Mouse (Mus musculus) heart, embryonic 13.5 days (tissue): Measurements from ENCODE around the gene Zfp607a. TPM values are rescaled to one million over a fixed set of nuclear protein-coding genes. Genes with fewer than 3 reads are reported as not detected.

Experiments
- ATAC-seq: fragments of 200-750 bp; cut with Nextera tagmentation; 2 replicates; pipeline ENCODE4 v1.8.0; 2017; ENCODE audit warnings: moderate TSS enrichment; ENCODE audit not compliant: insufficient number of reproducible peaks, low FRiP score, low TSS enrichment; ENCODE audit errors: extremely low read depth
- H3K27ac ChIP-seq: fragments of 300-500 bp; sonication (generic); replicated peaks from 2 replicates; pipeline ENCODE4 v1.5.1; 2015; ENCODE audit warnings: moderate library complexity, mild to moderate bottlenecking, inconsistent platforms
- H3K27me3 ChIP-seq: fragments of 300-500 bp; sonication (generic); replicated peaks from 2 replicates; pipeline ENCODE4 v1.6.1; 2015; ENCODE audit warnings: mild to moderate bottlenecking, inconsistent platforms
- H3K36me3 ChIP-seq: fragments of 300-500 bp; sonication (generic); 2 replicates; pipeline ENCODE4 v1.6.1; 2015; ENCODE audit warnings: mild to moderate bottlenecking, inconsistent platforms
- H3K4me1 ChIP-seq: fragments of 300-500 bp; sonication (generic); 2 replicates; pipeline ENCODE4 v1.6.1; 2015; ENCODE audit warnings: inconsistent platforms
- H3K4me2 ChIP-seq: fragments of 300-500 bp; sonication (generic); 2 replicates; pipeline ENCODE4 v1.6.1; 2015; ENCODE audit warnings: inconsistent platforms, mild to moderate bottlenecking, moderate library complexity
- H3K4me3 ChIP-seq: fragments of 300-500 bp; sonication (generic); 2 replicates; pipeline ENCODE4 v1.5.1; 2015; ENCODE audit warnings: moderate library complexity, mild to moderate bottlenecking, inconsistent platforms
- H3K9ac ChIP-seq: fragments of 300-500 bp; sonication (generic); 2 replicates; pipeline ENCODE4 v1.6.1; 2015; ENCODE audit warnings: inconsistent platforms, mild to moderate bottlenecking, moderate library complexity
- H3K9me3 ChIP-seq: fragments of 300-500 bp; sonication (generic); 2 replicates; pipeline ENCODE4 v1.6.1; 2016; ENCODE audit warnings: inconsistent platforms
- WGBS: fragments of 180-500 bp; shearing (Covaris S2); methylation state at CpG from one replicate; pipeline ENCODE4 v1.1.7; 2015; ENCODE audit warnings: mixed read lengths; 5-methylcytosine and 5-hydroxymethylcytosine counted together
- polyA plus RNA-seq: library from polyadenylated mRNA; unstranded; fragments of >200 nt; fragmentation: Nextera tagmentation; extraction: Ambion mirVana; gene quantifications from 2 replicates; pipeline ENCODE4 v1.2.1, GENCODE M21; 2015

Zfp607a gene
- polyA plus RNA-seq, result 3.5 and 3.8 TPM in 2 replicates

DNA sequence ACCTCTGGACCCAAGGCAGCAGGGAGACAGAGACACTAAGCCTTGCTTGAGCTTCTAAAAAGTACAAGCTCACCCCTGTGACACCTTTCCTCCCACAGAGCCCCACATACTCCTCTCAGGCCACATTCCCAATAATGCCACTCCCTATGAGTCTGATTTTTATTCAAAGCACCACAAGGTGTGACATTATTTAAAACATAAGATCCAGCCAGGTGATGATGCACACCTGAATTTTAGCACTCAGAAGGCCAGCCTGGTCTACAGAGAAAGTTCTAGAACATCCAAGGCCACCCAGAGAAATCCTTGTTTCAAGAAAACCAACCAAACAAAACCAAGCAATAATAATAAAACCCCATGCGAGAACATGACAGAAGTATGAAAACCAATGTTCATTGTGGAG is at the start of gene Zfp607a:
Zfp607a (plus strand) TSS at position 301 of the 400 bp plus-strand sequence.
- 89% methylated on average over 1 of the region's 1 CpGs for WGBS
- ATAC-seq, result no peak
- H3K4me3 ChIP-seq, result no peak within 1 kb of the TSS
- H3K4me1 ChIP-seq, result peaks cover 17% of the 10 kb centered on the region
- no peak within 1 kb of the TSS for H3K9ac ChIP-seq
- H3K27ac ChIP-seq, result no peak within 1 kb of the TSS
- no peaks in the 10 kb centered on the region for H3K9me3 ChIP-seq
- H3K36me3 ChIP-seq, result peaks cover 35% of the 10 kb centered on the region
- H3K4me2 ChIP-seq, result no peak within 1 kb of the TSS
- H3K27me3 ChIP-seq, result no peaks in the 10 kb centered on the region

DNA sequence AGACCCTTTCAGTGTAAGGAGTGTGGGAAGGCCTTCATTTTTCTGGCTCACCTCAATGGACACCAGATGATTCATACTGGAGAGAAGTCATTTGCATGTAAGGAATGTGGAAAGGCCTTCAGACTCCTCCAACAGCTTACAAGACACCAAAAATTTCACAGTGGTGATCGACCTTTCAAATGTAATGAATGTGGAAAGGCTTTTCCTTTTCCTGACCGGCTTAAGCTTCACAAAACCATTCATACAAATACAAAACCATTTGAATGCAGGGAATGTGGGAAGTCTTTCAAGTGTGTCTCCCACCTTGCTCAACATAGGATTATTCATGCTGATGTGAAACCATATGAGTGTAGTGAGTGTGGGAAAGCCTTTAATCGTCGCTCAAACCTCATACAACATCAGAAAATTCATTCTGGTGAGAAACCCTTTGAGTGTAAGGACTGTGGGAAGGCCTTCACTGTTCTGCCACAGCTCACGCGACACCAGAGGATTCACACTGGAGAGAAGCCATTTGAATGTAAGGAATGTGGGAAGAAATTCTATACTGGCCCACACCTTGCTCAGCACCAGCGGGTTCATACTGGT is 38.7 kb upstream of the Zfp607a start:
- no peak overlapping the region for H3K27ac ChIP-seq
- no peaks in the 10 kb centered on the region for H3K9me3 ChIP-seq
- H3K36me3 ChIP-seq, result peaks cover 64% of the 10 kb centered on the region
- H3K4me1 ChIP-seq, result no peaks in the 10 kb centered on the region; the same call in 1 of the 2 replicates
- no peak overlapping the region for H3K9ac ChIP-seq
- no peak for ATAC-seq
- 88% methylated on average over 7 of the region's 7 CpGs for WGBS
- no peaks in the 10 kb centered on the region for H3K27me3 ChIP-seq
- H3K4me3 ChIP-seq, result no peak overlapping the region
- no peak overlapping the region for H3K4me2 ChIP-seq

DNA sequence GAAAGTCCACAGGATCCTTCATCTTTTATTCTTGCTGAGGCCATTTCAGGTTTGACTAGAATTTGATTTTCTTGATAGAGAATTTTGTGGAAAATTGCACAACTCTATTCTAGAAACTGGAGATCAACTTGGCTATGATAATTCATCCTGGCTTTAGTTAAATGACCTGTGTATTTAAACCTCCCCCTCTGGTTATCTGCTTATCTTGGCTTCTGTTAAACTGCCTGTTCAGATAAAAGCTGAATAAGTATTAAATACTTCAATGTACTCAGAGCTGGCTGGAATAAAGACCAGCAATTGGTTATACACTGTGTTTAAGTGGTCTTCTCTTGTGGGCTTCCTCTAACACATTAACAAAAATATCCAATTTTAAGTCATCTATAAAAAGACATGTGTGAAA is 34.7 kb upstream of the Zfp607a start:
- Histone ChIP-seq H3K27me3 (no peaks in the 10 kb centered on the region), H3K27ac (no peak overlapping the region), H3K4me1 (no peaks in the 10 kb centered on the region; the same call in 1 of the 2 replicates), H3K36me3 (peaks cover 36% of the 10 kb centered on the region), H3K4me2 (no peak overlapping the region), H3K9me3 (peaks cover 8% of the 10 kb centered on the region; the same call in 1 of the 2 replicates), H3K4me3 (no peak overlapping the region), H3K9ac (no peak overlapping the region)
- no peak for ATAC-seq

DNA sequence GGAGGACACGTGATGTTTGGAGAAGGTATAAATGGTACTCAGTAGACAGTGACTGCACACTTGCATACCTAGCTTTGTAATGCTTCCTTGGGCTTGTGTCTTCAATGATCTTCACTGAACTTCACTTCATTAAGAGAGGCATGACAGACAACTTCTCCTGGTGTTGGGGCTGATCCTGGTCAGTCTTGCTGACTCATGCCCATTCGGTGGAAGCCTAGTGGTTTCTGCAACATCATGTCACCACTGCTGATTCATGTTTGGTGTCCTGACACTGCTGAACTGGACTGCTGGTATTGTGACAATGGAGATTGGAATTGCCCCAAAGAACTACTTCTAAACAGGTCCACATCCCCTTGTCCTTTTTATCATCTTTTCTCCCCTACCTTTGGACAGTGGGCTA is 23.2 kb upstream of the Zfp607a start:
- no peak overlapping the region for H3K4me3 ChIP-seq
- 0 out of 2 replicates have a peak, but pooled peaks have one; percentile 57 for ATAC-seq
- H3K9me3 ChIP-seq, result no peaks in the 10 kb centered on the region
- H3K36me3 ChIP-seq, result no peaks in the 10 kb centered on the region
- 0 out of 2 replicates have a peak, but pooled peaks cover 3% of the 10 kb centered on the region for H3K27me3 ChIP-seq
- H3K9ac ChIP-seq, result no peak overlapping the region
- 57% methylated on average over 2 of the region's 2 CpGs for WGBS
- H3K4me1 ChIP-seq, result peaks cover 3% of the 10 kb centered on the region
- no peak overlapping the region for H3K27ac ChIP-seq
- H3K4me2 ChIP-seq, result no peak overlapping the region

DNA sequence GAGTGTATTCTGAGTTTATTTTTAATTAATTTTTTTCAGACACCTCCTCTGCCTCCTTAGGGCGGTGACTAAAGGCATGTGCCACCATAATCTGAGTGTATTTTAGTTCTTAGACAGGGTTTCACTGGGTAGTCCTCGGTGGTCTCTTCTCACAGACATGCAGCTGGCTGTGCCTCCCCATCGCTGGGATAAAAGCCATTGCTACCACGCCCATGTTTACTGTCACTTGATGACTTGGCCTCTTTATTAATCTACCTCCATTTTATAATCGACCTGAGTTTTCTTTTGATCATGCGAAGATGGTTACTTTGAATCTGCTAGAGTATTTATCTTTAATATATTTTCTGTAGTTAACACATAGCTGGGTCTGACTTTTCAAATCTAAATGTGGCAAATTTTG is 19.4 kb upstream of the Zfp607a start:
- Histone ChIP-seq H3K27me3 (no peaks in the 10 kb centered on the region), H3K4me2 (peak overlapping the region; percentile 72), H3K27ac (peak overlapping the region; percentile 84), H3K9ac (peak overlapping the region; percentile 85), H3K4me1 (peaks cover 6% of the 10 kb centered on the region), H3K4me3 (peak overlapping the region; percentile 66), H3K36me3 (0 out of 2 replicates have a peak, but pooled peaks cover 3% of the 10 kb centered on the region), H3K9me3 (0 out of 2 replicates have a peak, but pooled peaks cover 4% of the 10 kb centered on the region)
- ATAC-seq, result no peak
- 28% methylated on average over 6 of the region's 6 CpGs for WGBS

DNA sequence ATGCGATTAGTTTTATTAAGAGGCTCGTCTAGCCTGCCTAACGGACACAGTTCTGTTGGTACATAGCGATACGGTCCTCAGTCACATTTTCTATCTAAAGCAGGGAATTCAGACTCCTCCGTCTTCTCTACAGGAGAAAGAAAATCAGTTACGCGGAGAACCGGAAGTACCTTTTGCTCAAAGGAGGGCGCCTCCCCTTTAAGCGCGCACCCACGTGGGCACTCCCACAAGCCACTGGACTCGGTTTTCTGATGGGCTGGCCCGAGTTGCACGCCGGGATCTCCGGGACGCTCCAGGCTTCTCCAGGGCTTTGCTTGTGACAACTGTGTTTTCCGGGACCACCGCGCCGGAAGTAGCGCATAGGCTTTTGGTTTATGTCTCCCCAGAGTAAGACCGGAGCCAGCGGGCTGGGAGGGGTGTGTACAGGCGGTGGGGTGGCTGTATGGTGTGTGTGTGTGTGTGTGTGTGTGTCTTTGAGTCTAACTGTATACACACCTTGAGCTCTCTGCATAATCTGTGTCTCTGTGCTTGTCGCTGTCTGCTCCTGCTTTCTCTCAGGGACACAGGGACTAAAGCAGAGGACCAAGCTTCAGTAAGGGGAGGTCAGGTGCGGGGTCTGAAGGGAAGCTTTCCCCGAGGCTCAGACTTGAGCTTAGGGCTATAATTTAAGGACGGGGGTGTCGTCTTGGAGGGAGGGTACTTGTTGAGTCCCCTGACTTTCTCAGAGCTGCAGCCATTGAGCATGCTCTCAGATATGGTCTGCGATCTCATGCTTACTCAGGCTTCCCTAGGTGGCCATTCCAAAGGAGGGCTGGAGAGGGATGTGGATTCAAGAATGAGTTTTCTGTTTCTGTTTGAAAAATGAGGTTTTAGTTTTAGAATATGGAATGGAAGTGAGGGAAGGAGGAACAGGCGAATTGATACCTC is 18.7 kb upstream of the Zfp607a start, which contains the start of gene Zfp59:
Zfp59 (plus strand) TSS at position 285 of the 927 bp plus-strand sequence.
- 3% methylated on average over 34 of the region's 34 CpGs for WGBS
- Histone ChIP-seq H3K9ac (peak within 1 kb of the TSS; percentile 85), H3K27me3 (no peaks in the 10 kb centered on the region), H3K36me3 (0 out of 2 replicates have a peak, but pooled peaks cover 3% of the 10 kb centered on the region), H3K4me3 (peak within 1 kb of the TSS; percentile 66), H3K27ac (peak within 1 kb of the TSS; percentile 84), H3K9me3 (0 out of 2 replicates have a peak, but pooled peaks cover 4% of the 10 kb centered on the region), H3K4me2 (peak within 1 kb of the TSS; percentile 72), H3K4me1 (peaks cover 6% of the 10 kb centered on the region)
- peak; percentile 88 for ATAC-seq

DNA sequence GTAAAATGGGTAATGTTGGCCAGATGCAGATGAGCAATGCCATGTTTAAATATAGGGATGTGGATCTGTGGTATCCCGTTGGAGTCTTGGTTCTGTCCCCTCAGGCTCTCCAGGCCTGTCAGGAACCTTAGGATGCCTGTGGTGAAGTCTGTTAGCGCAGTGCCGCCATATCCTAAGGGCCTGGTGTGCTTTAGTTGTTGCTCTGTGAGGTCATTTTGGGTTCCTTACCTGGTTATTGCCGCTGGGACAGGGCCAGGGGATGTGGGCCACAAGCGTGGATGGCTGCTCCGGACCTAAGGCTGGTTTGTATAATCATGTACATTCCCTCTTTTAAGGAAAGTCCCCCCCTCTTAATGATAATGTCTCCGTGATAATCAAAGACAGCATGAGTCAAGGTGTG is 17.7 kb upstream of the Zfp607a start:
- Histone ChIP-seq H3K4me2 (peak overlapping the region; percentile 72), H3K4me3 (peak overlapping the region; percentile 66; the same call in 1 of the 2 replicates), H3K4me1 (peaks cover 6% of the 10 kb centered on the region), H3K9me3 (0 out of 2 replicates have a peak, but pooled peaks cover 4% of the 10 kb centered on the region), H3K36me3 (peaks cover 7% of the 10 kb centered on the region), H3K27ac (no peak overlapping the region), H3K27me3 (no peaks in the 10 kb centered on the region), H3K9ac (no peak overlapping the region; the same call in 1 of the 2 replicates)
- no peak for ATAC-seq
- WGBS, result 86% methylated on average over 7 of the region's 7 CpGs

DNA sequence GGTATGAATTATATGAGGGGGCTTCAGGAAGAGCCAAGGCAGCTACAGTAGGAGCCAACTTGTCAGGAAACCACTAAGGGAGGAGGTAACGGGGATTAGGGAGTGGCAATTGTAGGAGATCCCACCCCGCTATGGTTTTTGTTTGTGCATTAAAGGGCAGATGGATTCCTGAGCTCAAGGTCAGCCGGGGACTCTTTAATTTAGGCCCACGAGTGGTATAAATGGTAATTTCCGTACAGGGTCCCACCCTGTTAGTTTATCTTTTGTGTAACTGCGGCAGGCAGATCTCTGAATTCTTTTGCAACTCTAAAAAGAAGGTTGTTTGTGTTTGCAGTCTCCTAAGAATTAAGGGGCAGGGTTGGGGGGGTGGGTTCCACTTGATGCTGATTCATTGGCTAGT is 17.2 kb upstream of the Zfp607a start:
- H3K36me3 ChIP-seq, result peaks cover 12% of the 10 kb centered on the region
- 77% methylated on average over 6 of the region's 6 CpGs for WGBS
- H3K9ac ChIP-seq, result no peak overlapping the region
- H3K4me1 ChIP-seq, result peaks cover 6% of the 10 kb centered on the region
- no peak overlapping the region for H3K27ac ChIP-seq
- no peak for ATAC-seq
- H3K4me2 ChIP-seq, result no peak overlapping the region
- H3K9me3 ChIP-seq, result 0 out of 2 replicates have a peak, but pooled peaks cover 4% of the 10 kb centered on the region
- H3K27me3 ChIP-seq, result no peaks in the 10 kb centered on the region
- no peak overlapping the region for H3K4me3 ChIP-seq

DNA sequence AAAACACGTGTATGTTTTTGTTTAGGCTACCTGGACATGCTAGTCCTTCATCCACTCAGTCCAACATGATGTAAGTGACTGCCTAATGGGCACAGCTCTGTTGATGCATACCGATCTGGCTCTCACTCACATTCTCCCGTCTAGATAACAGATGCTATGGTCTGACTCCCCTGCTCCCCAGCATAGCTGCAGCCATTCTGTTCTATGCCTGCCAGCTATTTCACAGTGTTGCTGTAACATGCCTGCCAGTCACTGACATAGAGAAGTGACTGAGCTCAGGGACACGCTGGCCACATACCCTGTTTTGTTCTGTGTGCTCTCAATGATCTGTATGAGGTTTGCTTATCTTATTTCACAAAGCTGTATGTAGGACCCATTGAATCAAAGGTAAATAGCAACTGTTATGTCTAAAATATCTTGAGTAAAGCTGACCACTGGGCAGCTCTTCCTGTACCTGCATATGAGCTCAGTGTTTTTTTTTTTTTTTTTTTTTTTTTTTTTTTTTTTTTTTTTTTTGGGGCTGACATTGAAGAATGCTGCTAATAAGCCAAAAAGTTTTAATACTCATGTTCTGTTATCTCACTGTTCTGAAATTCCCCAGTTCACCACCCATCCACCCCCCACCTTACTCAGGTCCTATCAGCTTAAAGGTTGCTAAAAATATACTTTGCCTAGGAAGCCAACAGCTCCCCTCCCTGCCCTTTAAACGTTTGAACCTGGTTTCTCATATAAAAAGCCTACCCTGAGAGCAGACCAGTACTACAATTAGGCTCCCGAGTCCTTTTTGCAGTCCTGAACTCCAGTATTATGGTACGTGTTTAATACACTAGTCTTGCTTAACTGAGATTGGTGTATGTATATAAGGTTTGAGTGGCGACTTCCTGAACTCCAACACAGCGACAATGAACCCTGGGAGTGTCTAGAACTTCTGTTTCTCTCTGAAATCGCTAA is 2.2 kb downstream of the Zfp607a start:
- H3K36me3 ChIP-seq, result peaks cover 28% of the 10 kb centered on the region
- H3K4me1 ChIP-seq, result peaks cover 17% of the 10 kb centered on the region
- H3K4me3 ChIP-seq, result peak overlapping the region; percentile 73
- H3K9me3 ChIP-seq, result no peaks in the 10 kb centered on the region
- peak overlapping the region; percentile 89 for H3K9ac ChIP-seq
- H3K27me3 ChIP-seq, result no peaks in the 10 kb centered on the region
- WGBS, result 13% methylated on average over 10 of the region's 10 CpGs
- no peak; the same call in 1 of the 2 replicates for ATAC-seq
- peak overlapping the region; percentile 88 for H3K27ac ChIP-seq
- H3K4me2 ChIP-seq, result peak overlapping the region; percentile 85

DNA sequence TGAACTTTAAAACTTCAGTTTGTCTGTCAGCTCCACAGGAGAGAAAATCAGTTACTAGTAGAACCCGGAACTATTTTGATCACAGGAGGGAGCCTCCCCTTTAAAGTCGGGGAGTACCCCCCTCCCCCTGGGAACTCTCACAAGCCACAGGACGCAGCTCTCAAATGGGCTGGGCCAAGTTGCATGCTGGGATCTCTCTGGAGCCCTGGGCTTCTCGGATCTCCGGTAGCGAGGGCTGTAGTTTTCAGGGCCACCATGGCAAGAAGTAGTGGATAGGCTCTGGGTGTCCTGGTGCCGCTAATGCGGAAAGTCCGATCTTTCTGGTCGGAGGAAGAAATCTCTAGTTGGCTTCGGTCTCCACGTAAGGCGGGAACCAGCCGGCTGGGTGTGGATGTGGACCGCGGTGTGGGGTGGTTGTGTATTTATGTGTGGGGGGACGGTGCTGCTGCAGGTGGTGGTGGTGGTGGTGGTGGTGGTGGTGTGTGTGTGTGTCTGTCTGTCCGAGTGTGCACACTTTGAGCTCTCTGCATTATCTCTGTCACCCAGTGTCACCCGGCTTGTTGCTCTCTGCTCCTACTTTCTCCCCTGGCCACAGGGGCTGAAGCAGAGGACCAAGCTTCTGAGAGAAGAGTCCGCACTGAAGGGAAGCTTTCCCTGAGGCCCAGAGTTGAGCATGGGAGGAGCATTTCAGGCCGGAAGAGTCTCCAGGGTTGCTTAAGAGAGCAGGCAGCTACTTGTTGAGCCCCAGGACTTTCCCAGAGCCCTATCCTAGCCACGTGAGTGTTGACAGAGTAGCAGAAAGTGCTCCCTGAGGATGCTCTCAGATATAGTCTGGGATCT is 3.3 kb downstream of the Zfp607a start:
- Histone ChIP-seq H3K4me3 (peak overlapping the region; percentile 73), H3K27ac (peak overlapping the region; percentile 88), H3K4me1 (peaks cover 17% of the 10 kb centered on the region), H3K27me3 (no peaks in the 10 kb centered on the region), H3K9ac (peak overlapping the region; percentile 89), H3K9me3 (no peaks in the 10 kb centered on the region), H3K36me3 (peaks cover 28% of the 10 kb centered on the region), H3K4me2 (peak overlapping the region; percentile 85)
- ATAC-seq, result peak; percentile 81
- WGBS, result under 1% methylated on average over 22 of the region's 22 CpGs
